13 mouse cellular contexts compared by ENCODE assay signal in genomic region chr12:80549646-80550045, GRCm38 (mm10). TPM values are rescaled to one million over a fixed set of nuclear protein-coding genes. Genes with fewer than 3 reads are reported as not detected.
DNase-seq lines count a peak whose midpoint lies in the region; ATAC-seq and TF ChIP-seq lines count a peak whose summit lies in the region.
"Had no signal": no experiment of that assay in that cellular context is flagged by ENCODE, and none has a peak within 500 bp of the region (broad histone marks: within the 10 kb centered on the region; RNA-seq: fewer than 3 reads in every experiment).

No protein-coding gene starts in this region.

- WGBS in liver, postnatal 0 days (ENCODE audit: insufficient replicate concordance), result 75% methylated on average over 11 of the region's 11 CpGs
- WGBS in liver, embryonic 12.5 days (ENCODE audit: insufficient replicate concordance), result 70% methylated on average over 11 of the region's 11 CpGs

- H3K4me1 ChIP-seq in liver, postnatal 0 days (ENCODE audit: insufficient read depth), result no peaks in the 10 kb centered on the region
- no peaks in the 10 kb centered on the region for H3K4me1 ChIP-seq in liver, embryonic 12.5 days

- TF ChIP-seq CTCF in gastrocnemius, adult 2 months (IDR thresholded peaks at IDR 0.05), result no peak
- TF ChIP-seq CTCF in liver, postnatal 0 days (IDR thresholded peaks at IDR 0.05; ENCODE audit: low read depth), result no peak

- no peak for TF ChIP-seq EP300 in liver, postnatal 0 days (IDR thresholded peaks at IDR 0.05; ENCODE audit: low read depth)

- H3K9ac ChIP-seq in liver, postnatal 0 days (replicated peaks), result no peak overlapping the region
- H3K9ac ChIP-seq in liver, embryonic 12.5 days, result no peak overlapping the region
- H3K9ac ChIP-seq: embryonic facial prominence, embryonic 12.5 days; neural tube, embryonic 12.5 days had no signal

- intact Hi-C loops in gastrocnemius, adult 2 months (cut with DNase I), result no loop called here

- DNase-seq in gastrocnemius, adult 2 months, result peak; percentile 71
- no peak for DNase-seq in gastrocnemius, adult 18-20 months (ENCODE audit: low spot score)
- peak; percentile 12 for DNase-seq in ovary, adult 18-20 months (ENCODE audit: low spot score)
- no peak for DNase-seq in ovary, postnatal 10 days (ENCODE audit: low spot score)
- DNase-seq in heart, postnatal 4 days, result peak; percentile 73
- peak; percentile 40 for DNase-seq in skeletal muscle tissue, adult 2 months (ENCODE audit: low read depth, low spot score)
- DNase-seq in liver, postnatal 0 days, result no peak
- DNase-seq: liver; thymus, adult 2 months had no signal

- H3K27ac ChIP-seq in gastrocnemius, adult 2 months, result peak overlapping the region; percentile 70
- H3K27ac ChIP-seq in liver, postnatal 0 days (ENCODE audit: low read depth), result no peak overlapping the region
- H3K27ac ChIP-seq in liver, embryonic 12.5 days, result no peak overlapping the region
- H3K27ac ChIP-seq: embryonic facial prominence, embryonic 12.5 days; kidney, postnatal 0 days; neural tube, embryonic 12.5 days had no signal

- H3K9me3 ChIP-seq in liver, postnatal 0 days (ENCODE audit: low read length), result no peaks in the 10 kb centered on the region
- no peaks in the 10 kb centered on the region for H3K9me3 ChIP-seq in liver, embryonic 12.5 days (replicated peaks)
- H3K9me3 ChIP-seq: embryonic facial prominence, embryonic 12.5 days; neural tube, embryonic 12.5 days had no signal

- H3K4me2 ChIP-seq in liver, postnatal 0 days (ENCODE audit: low read depth, low read length), result no peak overlapping the region
- H3K4me2 ChIP-seq in liver, embryonic 12.5 days, result no peak overlapping the region
- H3K4me2 ChIP-seq: embryonic facial prominence, embryonic 12.5 days; neural tube, embryonic 12.5 days had no signal

- H3K36me3 ChIP-seq in liver, postnatal 0 days (replicated peaks; ENCODE audit: insufficient read depth, low read length), result no peaks in the 10 kb centered on the region
- no peaks in the 10 kb centered on the region for H3K36me3 ChIP-seq in liver, embryonic 12.5 days
- H3K36me3 ChIP-seq: embryonic facial prominence, embryonic 12.5 days; neural tube, embryonic 12.5 days had no signal

- H3K4me3 ChIP-seq in gastrocnemius, adult 2 months, result no peak overlapping the region; the same call in 1 of the 2 replicates
- H3K4me3 ChIP-seq in liver, postnatal 0 days (ENCODE audit: low read depth, low read length), result no peak overlapping the region
- H3K4me3 ChIP-seq in liver, embryonic 12.5 days, result no peak overlapping the region
- H3K4me3 ChIP-seq: embryonic facial prominence, embryonic 12.5 days; neural tube, embryonic 12.5 days had no signal

- no peak for ATAC-seq in liver, postnatal 0 days
- ATAC-seq in liver, embryonic 12.5 days, result no peak

- H3K27me3 ChIP-seq in liver, postnatal 0 days (ENCODE audit: insufficient read depth, low read length), result no peaks in the 10 kb centered on the region
- H3K27me3 ChIP-seq in liver, embryonic 12.5 days (replicated peaks), result peaks cover 28% of the 10 kb centered on the region
- H3K27me3 ChIP-seq: embryonic facial prominence, embryonic 12.5 days; neural tube, embryonic 12.5 days had no signal

RNA-seq across cellular contexts. Expression of gene Galnt16, which starts 31.6 kb away (rescaled TPM):
- 1 to 10 TPM; 2.4 to 3.8 TPM for total RNA-seq in gastrocnemius, adult 2 months (2021)
- 1 to 10 TPM; 3.0 TPM for total RNA-seq in gastrocnemius, adult 18-20 months (2021)
- total RNA-seq in heart, postnatal 4 days (2021), result 10 to 100 TPM; 15.7 to 17.8 TPM
- polyA plus RNA-seq in liver, postnatal 0 days (2015; fragmentation: Nextera tagmentation; extraction: Ambion mirVana), result 0.09 and 0.15 TPM in 2 replicates
- polyA plus RNA-seq in liver, embryonic 12.5 days (2016; fragmentation: Nextera tagmentation; extraction: Ambion mirVana), result 0.28 and 0.48 TPM in 2 replicates

Comparison
In these comparisons a context has a peak if more than half of its experiments do, and no peak if none do; other contexts are left out.
1. DNase-seq: peak in gastrocnemius, adult 2 months (single experiment), ovary, adult 18-20 months (single experiment), heart, postnatal 4 days (single experiment) and skeletal muscle tissue, adult 2 months (single experiment); none in gastrocnemius, adult 18-20 months (single experiment), ovary, postnatal 10 days (single experiment) and liver, postnatal 0 days (single experiment).